8 mouse cellular contexts compared by ENCODE assay signal in the genomic region with DNA sequence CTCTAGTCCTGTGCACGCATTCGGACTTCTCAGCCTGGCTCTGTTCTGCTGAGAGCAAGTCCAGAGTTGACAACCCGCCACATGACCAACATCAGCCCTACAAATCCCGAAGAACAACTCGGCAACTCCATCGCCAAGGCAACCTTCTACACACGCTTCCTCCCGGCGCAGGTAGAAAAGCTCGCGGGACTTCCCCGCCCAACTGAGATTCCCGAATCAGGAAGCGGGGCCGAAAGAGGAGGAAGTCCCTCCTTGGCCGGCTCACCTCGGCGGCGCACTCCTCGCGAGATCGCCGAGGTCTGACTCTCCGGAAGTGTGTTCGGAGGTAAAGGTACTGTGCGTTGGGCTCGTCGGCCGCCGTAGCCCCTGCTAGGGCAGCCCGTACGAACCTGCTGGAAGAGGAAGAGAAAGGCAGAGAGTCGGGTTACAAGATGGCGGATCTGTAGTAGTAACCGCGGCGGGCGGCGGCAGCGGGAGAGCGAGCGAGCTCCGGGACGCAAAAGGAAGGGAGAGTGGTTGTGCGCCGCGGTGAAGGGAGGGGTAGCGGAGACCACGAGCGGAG. TPM values are rescaled to one million over a fixed set of nuclear protein-coding genes. Genes with fewer than 3 reads are reported as not detected.
DNase-seq lines count a peak whose midpoint lies in the region; ATAC-seq and TF ChIP-seq lines count a peak whose summit lies in the region.

TSS of gene Ppp4r3b (plus strand) at position 328 of the 562 bp plus-strand sequence.

- peak; percentile 99 for DNase-seq in 416B (ENCODE audit: low read depth)
- peak; percentile 96 for DNase-seq in heart, adult 8-10 months (ENCODE audit: low spot score)
- DNase-seq in kidney, adult 9 months = peak; percentile 99
- DNase-seq in limb, embryonic 14.5 days (ENCODE audit: low spot score) = peak; percentile 98
- peak; percentile 98 for DNase-seq in midbrain, postnatal 0 days (ENCODE audit: low spot score)
- DNase-seq in spleen, postnatal 14 days (ENCODE audit: low spot score in 2 of 2) = peak; percentile 90 to 93

- H3K4me3 ChIP-seq in bone marrow, adult 2 months (replicated peaks; ENCODE audit: control insufficient read depth, low read depth, low read length) = peak within 1 kb of the TSS; percentile 100
- H3K4me3 ChIP-seq in embryonic facial prominence, embryonic 15.5 days (replicated peaks) = peak within 1 kb of the TSS; percentile 97
- peak within 1 kb of the TSS; percentile 99 for H3K4me3 ChIP-seq in limb, embryonic 14.5 days (replicated peaks; ENCODE audit: low read length)
- H3K4me3 ChIP-seq in midbrain, postnatal 0 days (ENCODE audit: low read depth, low read length) = peak within 1 kb of the TSS; percentile 95

- H3K27me3 ChIP-seq in embryonic facial prominence, embryonic 15.5 days = no peaks in the 10 kb centered on the region
- H3K27me3 ChIP-seq in limb, embryonic 14.5 days (ENCODE audit: control insufficient read depth, insufficient read depth, low read length) = no peaks in the 10 kb centered on the region
- no peaks in the 10 kb centered on the region for H3K27me3 ChIP-seq in midbrain, postnatal 0 days (ENCODE audit: insufficient read depth, low read length)

- peak within 1 kb of the TSS; percentile 90 for H3K4me2 ChIP-seq in embryonic facial prominence, embryonic 15.5 days (replicated peaks)
- H3K4me2 ChIP-seq in limb, embryonic 14.5 days (replicated peaks; ENCODE audit: low read depth, low read length, severe bottlenecking) = peak within 1 kb of the TSS; percentile 86
- H3K4me2 ChIP-seq in midbrain, postnatal 0 days (ENCODE audit: low read depth, low read length, poor library complexity, severe bottlenecking) = peak within 1 kb of the TSS; percentile 83

- no peaks in the 10 kb centered on the region for H3K4me1 ChIP-seq in bone marrow, adult 2 months (ENCODE audit: control insufficient read depth, insufficient read depth, low read length)
- H3K4me1 ChIP-seq in embryonic facial prominence, embryonic 15.5 days = peaks cover 11% of the 10 kb centered on the region; the same call in 1 of the 2 replicates
- peaks cover 7% of the 10 kb centered on the region for H3K4me1 ChIP-seq in limb, embryonic 14.5 days (ENCODE audit: control insufficient read depth, insufficient read depth, low read length)
- peaks cover 5% of the 10 kb centered on the region; the same call in 1 of the 2 replicates for H3K4me1 ChIP-seq in midbrain, postnatal 0 days (ENCODE audit: insufficient read depth, low read length)

- peak within 1 kb of the TSS; percentile 96 for H3K27ac ChIP-seq in bone marrow, adult 2 months (ENCODE audit: control insufficient read depth, insufficient read depth, low read depth, low read length, poor library complexity)
- H3K27ac ChIP-seq in embryonic facial prominence, embryonic 15.5 days (replicated peaks) = peak within 1 kb of the TSS; percentile 98
- peak within 1 kb of the TSS; percentile 99 for H3K27ac ChIP-seq in limb, embryonic 14.5 days (replicated peaks; ENCODE audit: low read depth, low read length)
- H3K27ac ChIP-seq in midbrain, postnatal 0 days (ENCODE audit: low read depth, low read length) = peak within 1 kb of the TSS; percentile 100

- no peak for TF ChIP-seq CTCF in bone marrow, adult 2 months (IDR thresholded peaks at IDR 0.05; ENCODE audit: control insufficient read depth, insufficient read depth, low read length)
- TF ChIP-seq CTCF in midbrain, postnatal 0 days (IDR thresholded peaks at IDR 0.05) = peak; percentile 50

- H3K36me3 ChIP-seq in embryonic facial prominence, embryonic 15.5 days = no peaks in the 10 kb centered on the region
- 0 out of 2 replicates have a peak, but pooled peaks cover 2% of the 10 kb centered on the region for H3K36me3 ChIP-seq in limb, embryonic 14.5 days (ENCODE audit: control insufficient read depth, insufficient read depth, low read length)
- H3K36me3 ChIP-seq in midbrain, postnatal 0 days (ENCODE audit: insufficient read depth, low read length) = no peaks in the 10 kb centered on the region

- H3K9me3 ChIP-seq in embryonic facial prominence, embryonic 15.5 days (replicated peaks) = no peaks in the 10 kb centered on the region
- no peaks in the 10 kb centered on the region for H3K9me3 ChIP-seq in limb, embryonic 14.5 days (ENCODE audit: control insufficient read depth, low read length)
- no peaks in the 10 kb centered on the region for H3K9me3 ChIP-seq in midbrain, postnatal 0 days (ENCODE audit: low read length)

- TF ChIP-seq POLR2A in bone marrow, adult 2 months (IDR thresholded peaks at IDR 0.05; ENCODE audit: borderline replicate concordance, control insufficient read depth, low read depth, low read length) = peak; percentile 87; the same call in 1 of the 2 replicates
- peak; percentile 49; the same call in 1 of the 2 replicates for TF ChIP-seq POLR2A in limb, embryonic 14.5 days (IDR thresholded peaks at IDR 0.05; ENCODE audit: borderline replicate concordance, extremely low read depth, insufficient read depth, insufficient read length)

- under 1% methylated on average over 50 of the region's 50 CpGs for WGBS in bone marrow, adult 2 months
- WGBS in embryonic facial prominence, embryonic 15.5 days = 0% methylated on average over 50 of the region's 50 CpGs
- under 1% methylated on average over 49 of the region's 50 CpGs for WGBS in limb, embryonic 14.5 days
- 0% methylated on average over 50 of the region's 50 CpGs for WGBS in midbrain, postnatal 0 days

- peak within 1 kb of the TSS; percentile 99 for H3K9ac ChIP-seq in embryonic facial prominence, embryonic 15.5 days
- H3K9ac ChIP-seq in limb, embryonic 14.5 days (ENCODE audit: low read depth, low read length, severe bottlenecking) = peak within 1 kb of the TSS; percentile 100
- H3K9ac ChIP-seq in midbrain, postnatal 0 days (replicated peaks; ENCODE audit: low read length, poor library complexity, severe bottlenecking) = peak within 1 kb of the TSS; percentile 100

- peak; percentile 99 for ATAC-seq in embryonic facial prominence, embryonic 15.5 days (ENCODE audit: insufficient number of reproducible peaks, low FRiP score, low TSS enrichment, low read depth)
- ATAC-seq in limb, embryonic 14.5 days (ENCODE audit: low FRiP score, low read depth) = peak; percentile 98
- ATAC-seq in midbrain, postnatal 0 days (ENCODE audit: low FRiP score) = peak; percentile 97

RNA-seq across cellular contexts. Expression of gene Ppp4r3b, which starts in this region (rescaled TPM):
- 34.2 and 41.6 TPM in 2 replicates for polyA plus RNA-seq in bone marrow, adult 2 months (2011; ENCODE audit: insufficient read depth, insufficient read length, low replicate concordance, missing spikeins)
- polyA plus RNA-seq in embryonic facial prominence, embryonic 15.5 days (2015; fragmentation: Nextera tagmentation; extraction: Ambion mirVana) = 81.1 and 89.0 TPM in 2 replicates
- total RNA-seq in heart, adult 8-10 months (2022) = 10 to 100 TPM; 29.6 to 34.9 (median 34.0) TPM
- 16.2 and 21.0 TPM in 2 replicates for polyA plus RNA-seq in limb, embryonic 14.5 days (2012; rRNA removed)
- polyA plus RNA-seq in limb, embryonic 14.5 days (2014; fragmentation: Nextera tagmentation; extraction: Ambion mirVana) = 77.8 and 81.2 TPM in 2 replicates
- 31.6 and 49.7 TPM in 2 replicates for total RNA-seq in midbrain, postnatal 0 days (2014; rRNA removed)
- polyA plus RNA-seq in midbrain, postnatal 0 days (2015; fragmentation: Nextera tagmentation; extraction: Ambion mirVana) = 49.7 and 52.8 TPM in 2 replicates

Comparison
In these comparisons a context has a peak if more than half of its experiments do, and no peak if none do; other contexts are left out.
1. Peak in every context shown above with its lines: DNase-seq, ATAC-seq, H3K4me3 ChIP-seq and H3K27ac ChIP-seq.